Mouse (Mus musculus) neural tube, embryonic 10.5 days (tissue): Measurements from ENCODE around the gene Vmn2r3.
"Not testable (repeated sequence)": the region's sequence is repeated elsewhere in the genome, so short reads cannot be mapped to it uniquely, and the experiment has no call there.

ENCODE experiments used
- DNase-seq: peaks from one replicate; pipeline ENCODE4 v3.0.0-alpha.2; 2017; ENCODE audit warnings: low spot score; ENCODE audit errors: extremely low spot score

The Vmn2r3 gene

DNA sequence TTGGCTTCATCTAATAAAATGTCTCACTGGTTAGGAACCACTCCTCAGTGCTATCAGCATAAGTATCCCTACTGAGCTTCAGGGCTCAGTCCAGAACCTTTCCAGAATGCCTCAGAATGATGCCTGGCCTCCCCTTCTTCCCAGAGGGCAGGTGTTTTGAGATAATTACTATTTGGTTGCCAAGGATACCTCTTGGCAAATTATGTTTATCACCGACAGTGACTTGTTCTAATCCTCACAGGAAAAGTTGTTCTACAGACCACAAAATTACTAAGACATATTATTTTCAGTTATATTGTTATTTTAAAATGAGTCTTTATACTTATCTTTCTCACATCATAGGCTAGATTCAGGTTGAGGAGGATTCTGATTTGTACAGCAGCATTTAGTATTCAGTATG is at the start of gene Vmn2r3:
Gene Vmn2r3, minus strand, starts transcription at position 101 of the 400 bp plus-strand sequence.
- DNase-seq: no peak

DNA sequence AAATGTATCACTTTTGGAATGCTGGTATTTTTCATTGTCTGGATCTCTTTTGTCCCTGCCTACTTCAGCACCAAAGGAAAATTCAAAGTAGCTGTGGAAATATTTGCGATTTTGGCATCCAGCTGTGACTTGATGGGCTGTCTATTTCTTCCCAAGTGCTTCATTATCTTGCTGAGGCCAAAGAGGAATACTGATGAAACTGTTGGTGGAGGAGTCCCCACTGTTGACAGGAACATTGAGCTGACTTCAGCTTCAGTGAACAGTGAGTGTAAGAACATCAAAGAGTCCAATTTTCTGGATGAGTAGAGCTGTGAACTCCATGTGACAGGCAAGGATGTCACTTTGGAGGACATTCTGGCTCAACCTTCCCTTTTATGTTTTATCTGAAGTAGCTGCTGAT is 43.0 kb upstream of the Vmn2r3 start:
- DNase-seq: no peak

- DNase-seq: no peak
Measured at GRCm38 (mm10) chr3:64321824-64322223, 32.3 kb upstream of the Vmn2r3 start.

DNA sequence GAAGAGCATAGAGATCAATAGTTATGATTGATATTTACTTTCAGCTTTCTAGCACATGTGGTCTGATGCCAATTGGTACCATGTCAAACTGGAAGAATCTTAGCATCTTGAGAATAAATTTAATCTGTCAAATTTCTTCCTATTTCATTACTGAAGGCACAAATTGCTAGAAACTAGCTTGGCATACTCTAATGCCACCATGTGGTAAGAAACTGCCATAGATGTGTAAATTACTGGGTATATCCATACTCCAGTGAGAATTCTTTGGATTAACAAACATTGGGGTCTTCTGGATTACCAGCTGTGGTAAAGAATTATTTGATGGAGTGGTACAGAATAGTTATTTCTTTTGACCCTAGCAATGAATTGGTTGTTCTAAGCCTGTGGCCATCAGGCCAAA is 17.3 kb upstream of the Vmn2r3 start:
- DNase-seq: no peak

DNA sequence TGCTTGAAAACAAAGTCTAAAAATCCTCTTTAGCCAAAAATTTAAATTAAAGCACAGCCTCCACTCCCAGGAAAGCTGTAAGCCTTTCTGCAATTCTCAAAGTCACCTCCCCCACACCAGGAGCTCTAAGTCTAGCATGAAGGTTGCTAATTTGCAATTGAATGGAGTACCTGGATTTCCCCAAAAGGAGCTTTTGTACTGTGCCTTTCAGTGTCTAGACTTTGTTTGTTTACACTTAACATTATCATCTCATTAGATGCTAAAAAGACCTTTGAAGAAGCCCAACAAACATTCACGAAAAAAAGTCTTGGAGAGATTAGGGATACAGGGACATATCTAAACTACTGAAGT is 23.8 kb downstream of the Vmn2r3 start:
- DNase-seq: no peak

GRCm38 (mm10) chr3:64265056-64265761 is 24.3 kb downstream of the Vmn2r3 start:
- not testable (repeated sequence) for DNase-seq

- no peak for DNase-seq
Measured at GRCm38 (mm10) chr3:64259582-64259981, 29.9 kb downstream of the Vmn2r3 start.

GRCm38 (mm10) chr3:64251646-64252045 is 37.9 kb downstream of the Vmn2r3 start:
- DNase-seq: no peak

- not testable (repeated sequence) for DNase-seq
Measured at GRCm38 (mm10) chr3:64250461-64250860, 39.0 kb downstream of the Vmn2r3 start.

DNA sequence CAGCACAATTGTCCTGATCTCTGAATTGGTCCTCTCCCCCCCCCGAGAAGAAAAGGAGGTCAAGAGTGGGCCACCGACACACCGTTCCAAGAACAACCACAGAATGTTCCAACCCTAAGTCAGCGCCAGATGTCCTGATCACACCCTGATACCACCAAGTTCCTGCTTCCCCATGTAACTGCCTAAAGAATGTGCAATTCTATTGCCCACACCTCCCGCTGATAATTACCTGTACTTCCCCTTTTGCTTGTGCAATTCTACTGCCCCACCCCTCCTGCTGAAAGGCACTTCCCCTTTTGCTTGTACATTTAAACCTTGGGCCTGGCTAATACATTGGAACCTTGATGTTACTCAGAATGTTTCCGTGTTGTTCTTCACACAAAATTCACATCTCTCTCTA is 54.0 kb downstream of the Vmn2r3 start:
- not testable (repeated sequence) for DNase-seq

GRCm38 (mm10) chr3:64233655-64234054 is 55.9 kb downstream of the Vmn2r3 start:
- not testable (repeated sequence) for DNase-seq

- no peak for DNase-seq
Measured at GRCm38 (mm10) chr3:64227243-64227642, 62.3 kb downstream of the Vmn2r3 start.
